Mouse (Mus musculus): ENCODE results near the gene Dleu7. TPM values are rescaled to one million over a fixed set of nuclear protein-coding genes. Genes with fewer than 3 reads are reported as not detected.

Gene Dleu7
- polyA plus RNA-seq, 1 experiment from 2014 or later = 15.8 TPM

DNA sequence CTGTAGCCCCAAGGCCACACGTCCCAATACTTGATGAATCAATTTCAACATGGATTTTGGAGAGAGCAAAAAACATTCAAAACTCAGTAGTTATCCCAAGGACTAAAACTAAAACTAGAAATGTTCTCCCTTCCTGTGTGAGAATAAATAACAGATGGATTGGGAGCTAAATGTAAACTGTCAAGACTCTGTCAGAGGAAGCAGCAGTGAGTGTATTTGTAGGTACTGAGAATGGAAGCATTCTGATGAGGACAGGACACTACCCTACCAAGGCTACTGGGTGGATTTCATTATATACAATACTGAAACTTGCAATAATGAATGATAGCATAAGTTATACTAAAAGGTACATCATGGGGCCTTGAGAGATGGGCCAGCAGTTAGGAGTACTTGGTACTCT, 6.0 kb upstream of the Dleu7 start:
- H3K27me3 ChIP-seq (ENCODE audit: control insufficient read depth, insufficient read depth, low read length) = no peaks in the 10 kb centered on the region; the same call in 1 of the 2 replicates
- H3K4me1 ChIP-seq (replicated peaks; ENCODE audit: control insufficient read depth, insufficient read depth, low read length) = no peaks in the 10 kb centered on the region
- H3K27ac ChIP-seq = no peak overlapping the region
- ATAC-seq (ENCODE audit: low FRiP score) (no peak), DNase-seq (ENCODE audit: low spot score) (no peak)
- 85% methylated on average over 1 of the region's 1 CpGs for WGBS
- no peaks in the 10 kb centered on the region for H3K36me3 ChIP-seq (replicated peaks; ENCODE audit: control insufficient read depth, insufficient read depth)
- no peak overlapping the region for H3K4me2 ChIP-seq (replicated peaks)
- no peaks in the 10 kb centered on the region for H3K9me3 ChIP-seq (ENCODE audit: control insufficient read depth, low read length)
- H3K9ac ChIP-seq = no peak overlapping the region
- H3K4me3 ChIP-seq (replicated peaks; ENCODE audit: low read length) = no peak overlapping the region

DNA sequence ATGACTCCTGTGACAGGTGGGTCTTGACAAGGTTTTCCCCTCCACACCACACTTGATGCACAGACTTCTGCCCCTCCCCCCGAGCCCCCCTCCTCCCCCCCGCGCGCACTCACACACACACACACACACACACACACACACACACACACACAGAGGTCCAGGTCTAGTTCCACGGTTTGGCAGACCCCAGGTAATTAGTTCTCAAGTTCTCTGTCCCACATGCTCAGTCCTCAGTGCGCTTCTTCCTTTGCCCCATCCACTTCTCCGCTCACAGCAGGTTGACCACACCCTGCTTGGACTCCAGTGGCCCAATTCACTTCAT, 720 bp downstream of the Dleu7 start:
- peak overlapping the region; percentile 67 for H3K4me3 ChIP-seq (replicated peaks; ENCODE audit: low read length)
- no peaks in the 10 kb centered on the region; the same call in 1 of the 2 replicates for H3K27me3 ChIP-seq (ENCODE audit: control insufficient read depth, insufficient read depth, low read length)
- peak overlapping the region; percentile 100 for H3K4me2 ChIP-seq (replicated peaks)
- H3K9me3 ChIP-seq (ENCODE audit: control insufficient read depth, low read length) = no peaks in the 10 kb centered on the region
- DNase-seq (ENCODE audit: low spot score) = no peak
- 33% methylated on average over 7 of the region's 7 CpGs for WGBS
- no peaks in the 10 kb centered on the region for H3K36me3 ChIP-seq (replicated peaks; ENCODE audit: control insufficient read depth, insufficient read depth)
- H3K4me1 ChIP-seq (replicated peaks; ENCODE audit: control insufficient read depth, insufficient read depth, low read length) = peaks cover 6% of the 10 kb centered on the region; the same call in 1 of the 2 replicates
- no peak overlapping the region for H3K27ac ChIP-seq
- peak overlapping the region; percentile 80 for H3K9ac ChIP-seq
- 0 out of 2 replicates have a peak, but pooled peaks have one; percentile 18 for ATAC-seq (ENCODE audit: low FRiP score)

DNA sequence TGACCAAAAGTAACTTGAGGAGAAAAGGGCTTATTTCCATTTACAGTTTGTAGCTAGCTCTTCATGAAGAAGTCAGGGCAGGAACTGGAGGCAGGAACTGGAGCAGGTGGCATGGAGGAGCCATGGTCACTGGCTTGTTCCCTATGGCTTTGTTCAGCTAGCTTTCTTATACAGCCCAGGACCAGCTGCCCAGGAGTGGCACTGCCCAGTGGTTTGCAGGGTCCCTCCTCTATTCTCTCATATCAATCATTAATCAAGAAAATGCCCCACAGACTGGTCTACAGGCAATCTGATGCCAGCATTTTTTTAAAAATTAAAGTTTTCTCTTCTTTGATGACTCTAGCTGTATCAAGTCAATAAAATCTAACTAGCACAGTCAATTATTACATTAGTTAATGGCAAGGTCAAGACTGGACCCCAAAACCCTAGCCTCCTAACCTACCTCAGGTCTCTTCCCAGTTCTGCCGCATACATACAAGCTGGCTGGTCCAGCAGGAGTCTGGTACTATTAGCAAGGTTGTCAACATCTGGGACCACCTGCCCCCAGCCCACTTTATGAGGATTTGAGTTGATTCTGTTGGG, 1.4 kb downstream of the Dleu7 start:
- ATAC-seq (ENCODE audit: low FRiP score) (no peak), DNase-seq (ENCODE audit: low spot score) (no peak)
- no peak overlapping the region for H3K9ac ChIP-seq
- H3K4me2 ChIP-seq (replicated peaks) = peak overlapping the region; percentile 100
- H3K9me3 ChIP-seq (ENCODE audit: control insufficient read depth, low read length) = no peaks in the 10 kb centered on the region
- no peak overlapping the region for H3K4me3 ChIP-seq (replicated peaks; ENCODE audit: low read length)
- H3K27ac ChIP-seq = no peak overlapping the region
- no peaks in the 10 kb centered on the region; the same call in 1 of the 2 replicates for H3K27me3 ChIP-seq (ENCODE audit: control insufficient read depth, insufficient read depth, low read length)
- H3K4me1 ChIP-seq (replicated peaks; ENCODE audit: control insufficient read depth, insufficient read depth, low read length) = peaks cover 6% of the 10 kb centered on the region; the same call in 1 of the 2 replicates
- 96% methylated on average over 1 of the region's 1 CpGs for WGBS
- no peaks in the 10 kb centered on the region for H3K36me3 ChIP-seq (replicated peaks; ENCODE audit: control insufficient read depth, insufficient read depth)

DNA sequence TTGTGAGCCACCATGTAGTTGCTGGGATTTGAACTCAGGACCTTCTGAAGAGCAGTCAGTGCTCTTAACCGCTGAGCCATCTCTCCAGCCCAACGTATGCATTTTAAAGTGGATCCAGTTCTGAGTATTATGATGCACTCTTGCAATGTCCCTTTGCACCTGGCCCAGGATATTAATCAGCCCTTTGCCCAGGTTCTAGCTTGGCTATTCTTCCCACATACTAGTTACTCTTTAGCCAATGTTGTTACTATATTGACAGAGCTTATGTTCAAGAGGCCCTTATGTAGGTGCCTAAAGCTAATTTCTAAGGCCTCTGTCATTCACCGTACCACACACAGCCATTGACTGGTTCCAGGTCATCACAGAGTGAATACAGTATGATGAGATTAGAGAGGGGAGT, 4.1 kb downstream of the Dleu7 start:
- Histone ChIP-seq H3K4me3 (replicated peaks; ENCODE audit: low read length) (no peak overlapping the region), H3K27me3 (ENCODE audit: control insufficient read depth, insufficient read depth, low read length) (no peaks in the 10 kb centered on the region), H3K36me3 (replicated peaks; ENCODE audit: control insufficient read depth, insufficient read depth) (no peaks in the 10 kb centered on the region), H3K9ac (no peak overlapping the region), H3K4me2 (replicated peaks) (no peak overlapping the region), H3K27ac (no peak overlapping the region), H3K9me3 (ENCODE audit: control insufficient read depth, low read length) (no peaks in the 10 kb centered on the region), H3K4me1 (replicated peaks; ENCODE audit: control insufficient read depth, insufficient read depth, low read length) (peaks cover 6% of the 10 kb centered on the region; the same call in 1 of the 2 replicates)
- DNase-seq (ENCODE audit: low spot score) (no peak), ATAC-seq (ENCODE audit: low FRiP score) (no peak)
- 91% methylated on average over 3 of the region's 3 CpGs for WGBS

DNA sequence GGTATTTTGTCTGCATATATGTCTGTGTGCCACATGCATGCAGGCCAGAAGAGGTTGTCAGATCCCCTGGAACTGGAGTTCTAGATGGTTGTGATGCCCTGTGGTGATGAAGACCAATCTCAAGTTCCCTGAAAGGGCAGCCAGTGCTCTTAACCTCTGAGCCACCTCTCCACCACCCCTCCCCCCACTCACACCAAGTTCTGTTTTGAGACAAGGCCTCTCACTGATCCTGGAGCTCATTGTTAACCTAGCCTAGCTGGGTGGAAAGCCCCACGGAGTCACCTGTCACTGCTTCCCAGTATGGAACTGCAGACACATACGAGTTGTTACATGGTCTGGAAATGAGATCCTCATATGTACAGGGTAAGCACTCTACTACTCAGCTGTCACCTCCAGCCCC, 9.9 kb downstream of the Dleu7 start:
- WGBS = 76% methylated on average over 2 of the region's 2 CpGs
- Histone ChIP-seq H3K9me3 (ENCODE audit: control insufficient read depth, low read length) (no peaks in the 10 kb centered on the region), H3K27ac (no peak overlapping the region), H3K4me1 (replicated peaks; ENCODE audit: control insufficient read depth, insufficient read depth, low read length) (no peaks in the 10 kb centered on the region), H3K36me3 (replicated peaks; ENCODE audit: control insufficient read depth, insufficient read depth) (no peaks in the 10 kb centered on the region), H3K4me3 (replicated peaks; ENCODE audit: low read length) (no peak overlapping the region), H3K27me3 (ENCODE audit: control insufficient read depth, insufficient read depth, low read length) (no peaks in the 10 kb centered on the region), H3K4me2 (replicated peaks) (no peak overlapping the region), H3K9ac (no peak overlapping the region)
- ATAC-seq (ENCODE audit: low FRiP score) (no peak), DNase-seq (ENCODE audit: low spot score) (no peak)

DNA sequence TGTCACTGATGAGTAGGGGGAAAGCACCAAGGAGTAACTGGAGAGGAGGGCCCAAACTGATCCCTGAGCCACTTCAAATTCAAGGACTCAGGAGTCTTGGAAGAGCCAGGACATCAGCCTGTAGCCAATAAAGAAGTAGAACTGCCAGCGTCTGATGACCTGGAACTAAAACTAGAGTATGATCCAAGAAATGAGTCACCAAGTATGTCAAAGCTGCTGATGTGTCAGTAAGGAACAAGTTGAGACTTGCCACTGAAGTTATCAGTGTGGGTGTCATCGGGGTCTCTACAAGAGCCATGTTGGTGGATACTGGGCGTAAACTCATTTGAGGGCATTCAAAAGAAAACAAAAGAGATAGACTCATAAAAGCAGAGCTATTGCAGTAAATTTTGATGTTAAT, 19.2 kb downstream of the Dleu7 start:
- Histone ChIP-seq H3K9ac (no peak overlapping the region), H3K4me2 (replicated peaks) (no peak overlapping the region), H3K36me3 (replicated peaks; ENCODE audit: control insufficient read depth, insufficient read depth) (no peaks in the 10 kb centered on the region), H3K4me1 (replicated peaks; ENCODE audit: control insufficient read depth, insufficient read depth, low read length) (no peaks in the 10 kb centered on the region), H3K4me3 (replicated peaks; ENCODE audit: low read length) (no peak overlapping the region), H3K27me3 (ENCODE audit: control insufficient read depth, insufficient read depth, low read length) (no peaks in the 10 kb centered on the region), H3K9me3 (ENCODE audit: control insufficient read depth, low read length) (no peaks in the 10 kb centered on the region), H3K27ac (no peak overlapping the region)
- ATAC-seq (ENCODE audit: low FRiP score) = no peak
- no peak for DNase-seq (ENCODE audit: low spot score)
- WGBS = 96% methylated on average over 3 of the region's 3 CpGs

DNA sequence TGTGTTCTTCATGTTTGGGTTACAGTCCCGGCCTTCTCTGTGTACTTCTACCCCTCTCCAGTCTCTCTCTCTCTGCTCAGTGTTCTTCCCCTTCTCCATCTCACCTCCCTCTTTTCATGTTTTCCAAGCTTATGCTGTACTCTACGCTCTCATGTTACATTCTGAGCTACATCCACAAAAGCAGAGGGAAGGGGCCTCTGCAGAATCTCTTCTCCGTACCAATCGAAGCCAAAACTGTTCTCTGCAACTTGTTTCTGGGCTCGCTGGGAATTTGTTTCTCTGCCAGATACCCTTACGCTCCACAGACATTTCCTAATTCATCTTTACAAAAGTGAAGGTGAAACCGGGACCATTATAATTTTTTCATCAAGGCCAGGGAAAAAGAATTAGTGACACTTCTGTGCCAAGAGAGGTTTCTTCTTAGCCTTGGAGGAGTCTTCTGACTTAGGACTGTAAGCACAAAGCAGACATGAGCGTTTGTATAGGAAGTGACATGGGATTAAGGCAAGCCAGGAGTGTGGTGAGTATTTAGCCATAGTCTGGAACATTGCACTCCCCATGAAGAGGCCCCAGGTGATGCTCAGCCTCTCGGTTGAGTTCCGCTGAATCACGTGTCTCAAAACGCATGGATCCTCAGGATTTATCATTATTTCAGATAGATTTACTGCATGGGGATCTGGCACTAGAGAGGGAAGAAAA, 22.0 kb downstream of the Dleu7 start:
- Histone ChIP-seq H3K9me3 (ENCODE audit: control insufficient read depth, low read length) (no peaks in the 10 kb centered on the region), H3K27me3 (ENCODE audit: control insufficient read depth, insufficient read depth, low read length) (no peaks in the 10 kb centered on the region), H3K36me3 (replicated peaks; ENCODE audit: control insufficient read depth, insufficient read depth) (no peaks in the 10 kb centered on the region), H3K4me2 (replicated peaks) (no peak overlapping the region), H3K27ac (no peak overlapping the region), H3K9ac (no peak overlapping the region), H3K4me3 (replicated peaks; ENCODE audit: low read length) (no peak overlapping the region), H3K4me1 (replicated peaks; ENCODE audit: control insufficient read depth, insufficient read depth, low read length) (no peaks in the 10 kb centered on the region)
- WGBS = 90% methylated on average over 12 of the region's 12 CpGs
- no peak for DNase-seq (ENCODE audit: low spot score)
- ATAC-seq (ENCODE audit: low FRiP score) = no peak

DNA sequence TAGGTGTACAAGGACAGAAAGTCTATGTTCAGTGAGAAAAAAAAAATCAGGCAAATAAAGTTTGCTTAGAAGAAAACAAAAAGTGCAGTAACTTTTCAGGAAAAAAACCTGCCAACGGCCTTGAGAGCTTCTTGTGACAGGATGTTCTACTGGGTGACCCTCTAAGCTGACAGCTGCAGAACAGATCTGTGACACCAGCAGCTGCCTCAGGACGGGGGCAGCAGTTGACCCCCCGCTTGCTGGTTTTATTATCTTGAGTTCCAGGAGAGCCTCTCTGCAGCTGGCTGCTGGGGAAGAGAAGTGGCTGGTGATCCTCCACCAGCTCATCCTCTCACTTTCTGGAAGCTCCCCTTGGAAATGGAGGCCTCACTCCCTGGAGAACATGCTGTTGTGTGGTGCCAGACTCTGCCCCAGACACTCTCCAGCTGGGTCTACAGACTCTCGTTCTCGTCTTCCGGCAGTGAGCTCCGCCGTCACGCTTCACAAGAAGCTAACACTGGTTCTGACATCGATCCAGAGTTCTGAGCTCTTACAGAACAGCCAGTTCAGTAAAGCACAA, 33.8 kb downstream of the Dleu7 start:
- no peaks in the 10 kb centered on the region for H3K4me1 ChIP-seq (replicated peaks; ENCODE audit: control insufficient read depth, insufficient read depth, low read length)
- H3K4me2 ChIP-seq (replicated peaks) = no peak overlapping the region
- no peak overlapping the region for H3K4me3 ChIP-seq (replicated peaks; ENCODE audit: low read length)
- DNase-seq (ENCODE audit: low spot score) (no peak), ATAC-seq (ENCODE audit: low FRiP score) (no peak)
- no peak overlapping the region for H3K9ac ChIP-seq
- H3K36me3 ChIP-seq (replicated peaks; ENCODE audit: control insufficient read depth, insufficient read depth) = no peaks in the 10 kb centered on the region
- H3K27ac ChIP-seq = no peak overlapping the region
- 67% methylated on average over 10 of the region's 10 CpGs for WGBS
- H3K27me3 ChIP-seq (ENCODE audit: control insufficient read depth, insufficient read depth, low read length) = no peaks in the 10 kb centered on the region
- no peaks in the 10 kb centered on the region for H3K9me3 ChIP-seq (ENCODE audit: control insufficient read depth, low read length)

DNA sequence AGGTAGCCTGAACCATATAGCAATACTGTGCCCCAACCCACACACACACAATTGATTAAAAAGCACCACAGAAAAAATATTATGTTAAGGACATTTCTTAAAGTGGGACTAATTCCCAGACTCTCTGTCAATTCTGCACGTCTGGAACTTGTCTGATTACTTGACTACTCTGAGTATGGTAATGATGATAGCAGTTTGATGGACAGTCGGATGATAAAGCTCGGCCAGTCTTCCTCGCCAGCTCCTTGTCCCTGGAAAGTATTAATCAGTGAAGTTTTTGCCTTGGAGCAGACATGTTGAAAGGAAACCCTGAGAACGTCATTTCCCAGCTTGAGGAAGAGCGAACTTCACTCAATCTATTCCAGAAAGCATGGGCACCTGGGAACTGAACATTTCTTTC, 34.7 kb downstream of the Dleu7 start:
- no peaks in the 10 kb centered on the region for H3K36me3 ChIP-seq (replicated peaks; ENCODE audit: control insufficient read depth, insufficient read depth)

More for the DNA sequence above, 34.7 kb downstream of the Dleu7 start:
- no peak for DNase-seq (ENCODE audit: low spot score)
- no peak for ATAC-seq (ENCODE audit: low FRiP score)
- H3K27me3 ChIP-seq (ENCODE audit: control insufficient read depth, insufficient read depth, low read length) = no peaks in the 10 kb centered on the region
- WGBS = 79% methylated on average over 6 of the region's 6 CpGs
- no peaks in the 10 kb centered on the region for H3K4me1 ChIP-seq (replicated peaks; ENCODE audit: control insufficient read depth, insufficient read depth, low read length)
- no peak overlapping the region for H3K4me3 ChIP-seq (replicated peaks; ENCODE audit: low read length)
- H3K4me2 ChIP-seq (replicated peaks) = no peak overlapping the region
- no peak overlapping the region for H3K27ac ChIP-seq
- no peaks in the 10 kb centered on the region for H3K9me3 ChIP-seq (ENCODE audit: control insufficient read depth, low read length)
- no peak overlapping the region for H3K9ac ChIP-seq
